Mouse (Mus musculus): ENCODE data around the gene Map4k2. TPM values are rescaled to one million over a fixed set of nuclear protein-coding genes. Genes with fewer than 3 reads are reported as not detected.
A peak's percentile ranks its signal among the peaks of the same experiment; 100 is the strongest.

The Map4k2 gene
- polyA plus RNA-seq, 1 experiment = 10.0 TPM

DNA sequence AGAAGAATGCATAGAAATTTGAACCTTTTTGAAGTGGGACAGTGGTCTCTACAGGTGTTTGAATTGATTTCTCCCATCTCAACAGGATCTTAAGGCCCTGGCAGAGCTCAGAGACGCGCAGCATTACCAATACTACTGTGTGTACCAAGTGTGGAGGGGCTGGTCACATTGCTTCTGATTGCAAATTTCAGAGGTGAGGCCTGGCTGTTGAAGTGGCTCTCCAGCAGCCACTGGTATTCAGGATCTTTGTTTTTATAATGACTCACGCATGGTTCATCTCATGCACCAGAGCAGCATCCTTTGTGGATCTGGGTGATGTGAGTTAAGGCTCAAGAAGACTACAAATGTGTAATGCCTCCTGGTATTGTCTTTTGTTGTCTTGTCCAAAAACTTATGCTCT is 31.5 kb downstream of the Map4k2 start:
- Histone ChIP-seq H3K4me2 (ENCODE audit: low read depth) (peak overlapping the region; percentile 14), H3K79me2 (ENCODE audit: control insufficient read depth, insufficient read depth) (peaks cover 47% of the 10 kb centered on the region), H3K4me3 (no peak overlapping the region), H3K36me3 (ENCODE audit: control insufficient read depth, insufficient read depth) (peaks cover 81% of the 10 kb centered on the region), H3ac (ENCODE audit: control insufficient read depth, insufficient read length) (no peak overlapping the region), H3K27me3 (ENCODE audit: control insufficient read depth, insufficient read depth, insufficient read length) (no peaks in the 10 kb centered on the region)
- TF ChIP-seq POLR2A (IDR thresholded peaks at IDR 0.05; ENCODE audit: insufficient read length, low read depth) = no peak
- TF ChIP-seq USF1 (IDR thresholded peaks at IDR 0.05; ENCODE audit: low read depth) = no peak
- TF ChIP-seq REST (IDR thresholded peaks at IDR 0.05; ENCODE audit: insufficient read depth, insufficient read length) = no peak
- TF ChIP-seq TCF12 (IDR thresholded peaks at IDR 0.05; ENCODE audit: insufficient read depth, poor library complexity, severe bottlenecking) = no peak
- TF ChIP-seq CEBPB (IDR thresholded peaks at IDR 0.05; ENCODE audit: insufficient read depth, poor library complexity, severe bottlenecking) = peak; percentile 80
- TF ChIP-seq MAX (IDR thresholded peaks at IDR 0.05; ENCODE audit: low read depth) = no peak
- peak; percentile 21 for TF ChIP-seq POLR2AphosphoS2 (IDR thresholded peaks at IDR 0.05; ENCODE audit: insufficient read length, low read depth)
- TF ChIP-seq MYOG (IDR thresholded peaks at IDR 0.05; ENCODE audit: control insufficient read depth in 1 of 3, insufficient read depth in 1 of 3, insufficient read length in 2 of 3, low read depth in 2 of 3) = no peak
- no peak for TF ChIP-seq E2F4 (IDR thresholded peaks at IDR 0.05; ENCODE audit: insufficient read depth)

DNA sequence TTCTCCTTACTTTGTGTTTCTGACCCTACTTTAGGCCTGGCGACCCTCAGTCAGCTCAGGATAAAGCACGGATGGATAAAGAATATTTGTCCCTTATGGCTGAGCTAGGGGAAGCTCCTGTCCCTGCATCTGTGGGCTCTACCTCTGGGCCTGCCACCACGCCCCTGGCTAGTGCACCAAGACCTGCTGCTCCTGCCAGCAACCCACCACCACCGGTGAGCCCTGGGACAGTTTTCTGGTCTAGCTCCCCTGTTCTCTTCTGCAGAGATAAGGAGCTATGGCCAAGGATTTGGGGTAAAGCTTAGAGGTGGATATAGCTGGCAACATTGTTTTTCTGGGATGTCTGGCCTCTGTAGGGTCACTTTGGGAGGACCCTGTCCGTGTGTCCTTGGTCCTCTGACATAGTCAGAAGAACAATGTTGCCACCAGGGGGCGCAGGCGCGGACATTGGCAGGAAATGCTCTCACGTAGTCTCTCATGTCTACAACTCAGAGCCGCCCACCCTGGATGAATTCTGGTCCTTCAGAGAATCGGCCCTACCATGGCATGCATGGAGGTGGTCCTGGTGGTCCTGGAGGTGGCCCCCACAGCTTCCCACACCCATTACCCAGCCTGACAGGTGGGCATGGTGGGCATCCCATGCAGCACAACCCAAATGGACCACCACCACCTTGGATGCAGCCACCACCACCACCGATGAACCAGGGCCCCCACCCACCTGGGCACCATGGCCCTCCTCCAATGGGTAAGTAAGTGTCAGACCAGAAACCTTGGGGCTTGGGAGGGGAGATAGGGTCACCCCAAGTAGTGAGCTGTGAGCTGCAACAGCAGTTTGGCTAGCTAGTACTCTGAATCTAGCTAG is 32.8 kb downstream of the Map4k2 start:
- Histone ChIP-seq H3ac (ENCODE audit: control insufficient read depth, insufficient read length) (no peak overlapping the region), H3K27me3 (ENCODE audit: control insufficient read depth, insufficient read depth, insufficient read length) (no peaks in the 10 kb centered on the region), H3K36me3 (ENCODE audit: control insufficient read depth, insufficient read depth) (peaks cover 81% of the 10 kb centered on the region), H3K4me3 (no peak overlapping the region), H3K79me2 (ENCODE audit: control insufficient read depth, insufficient read depth) (peaks cover 34% of the 10 kb centered on the region), H3K4me2 (ENCODE audit: low read depth) (no peak overlapping the region)
- TF ChIP-seq MAX (IDR thresholded peaks at IDR 0.05; ENCODE audit: low read depth) = no peak
- TF ChIP-seq E2F4 (IDR thresholded peaks at IDR 0.05; ENCODE audit: insufficient read depth) = no peak
- no peak for TF ChIP-seq REST (IDR thresholded peaks at IDR 0.05; ENCODE audit: insufficient read depth, insufficient read length)
- peak; percentile 26 for TF ChIP-seq POLR2A (IDR thresholded peaks at IDR 0.05; ENCODE audit: insufficient read length, low read depth)

DNA sequence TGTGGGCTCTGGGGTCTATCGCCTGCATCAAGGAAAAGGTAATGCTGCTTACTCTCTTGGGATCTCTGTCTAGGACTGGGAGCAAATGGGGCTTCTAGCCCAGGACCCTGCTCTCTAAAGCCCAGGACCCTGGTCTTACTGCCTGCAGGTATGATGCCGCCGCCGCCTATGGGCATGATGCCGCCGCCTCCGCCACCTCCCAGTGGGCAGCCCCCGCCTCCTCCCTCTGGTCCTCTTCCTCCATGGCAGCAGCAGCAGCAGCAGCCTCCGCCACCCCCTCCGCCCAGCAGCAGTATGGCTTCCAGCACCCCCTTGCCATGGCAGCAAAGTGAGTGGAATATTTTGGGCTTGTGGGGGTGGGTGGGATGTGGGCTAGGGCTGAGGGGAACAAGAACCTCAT is 33.6 kb downstream of the Map4k2 start:
- no peak overlapping the region for H3ac ChIP-seq (ENCODE audit: control insufficient read depth, insufficient read length)
- no peaks in the 10 kb centered on the region for H3K27me3 ChIP-seq (ENCODE audit: control insufficient read depth, insufficient read depth, insufficient read length)
- no peak overlapping the region for H3K4me2 ChIP-seq (ENCODE audit: low read depth)
- no peak for TF ChIP-seq MYOD1 (IDR thresholded peaks at IDR 0.05; ENCODE audit: control insufficient read depth in 1 of 3, insufficient read length in 2 of 3, low read depth in 2 of 3)
- peaks cover 74% of the 10 kb centered on the region for H3K36me3 ChIP-seq (ENCODE audit: control insufficient read depth, insufficient read depth)
- H3K4me3 ChIP-seq = no peak overlapping the region
- peaks cover 26% of the 10 kb centered on the region for H3K79me2 ChIP-seq (ENCODE audit: control insufficient read depth, insufficient read depth)

- H3K4me3 ChIP-seq = no peak overlapping the region
These were observed 34.7 kb downstream of the Map4k2 start for GRCm38 (mm10) chr19:6375423-6376254.

DNA sequence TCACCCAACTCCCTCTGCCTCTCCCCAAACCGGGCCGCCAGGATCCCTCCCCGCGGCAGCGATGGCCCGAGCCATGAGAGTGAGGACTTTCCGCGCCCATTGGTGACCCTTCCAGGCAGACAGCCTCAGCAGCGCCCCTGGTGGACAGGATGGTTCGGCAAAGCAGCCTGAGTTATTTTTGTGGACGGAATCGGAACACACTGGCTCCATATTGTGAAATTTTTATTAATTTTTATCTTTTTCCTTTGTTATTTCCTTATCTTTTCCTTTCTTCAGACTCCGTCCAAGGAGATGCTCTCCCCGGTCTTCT is 35.3 kb downstream of the Map4k2 start:
- H3K4me3 ChIP-seq = no peak overlapping the region
- TF ChIP-seq REST (IDR thresholded peaks at IDR 0.05; ENCODE audit: insufficient read depth, insufficient read length) (no peak), CEBPB (IDR thresholded peaks at IDR 0.05; ENCODE audit: insufficient read depth, poor library complexity, severe bottlenecking) (no peak)
- H3ac ChIP-seq (ENCODE audit: control insufficient read depth, insufficient read length) = no peak overlapping the region
- no peaks in the 10 kb centered on the region for H3K27me3 ChIP-seq (ENCODE audit: control insufficient read depth, insufficient read depth, insufficient read length)
- H3K36me3 ChIP-seq (ENCODE audit: control insufficient read depth, insufficient read depth) = peaks cover 60% of the 10 kb centered on the region
- H3K4me2 ChIP-seq (ENCODE audit: low read depth) = no peak overlapping the region
- H3K79me2 ChIP-seq (ENCODE audit: control insufficient read depth, insufficient read depth) = peaks cover 11% of the 10 kb centered on the region

More at GRCm38 (mm10) chr19:6375423-6376254, 34.7 kb downstream of the Map4k2 start:
- Histone ChIP-seq H3K36me3 (ENCODE audit: control insufficient read depth, insufficient read depth) (peaks cover 66% of the 10 kb centered on the region), H3ac (ENCODE audit: control insufficient read depth, insufficient read length) (no peak overlapping the region), H3K27me3 (ENCODE audit: control insufficient read depth, insufficient read depth, insufficient read length) (no peaks in the 10 kb centered on the region), H3K79me2 (ENCODE audit: control insufficient read depth, insufficient read depth) (peaks cover 16% of the 10 kb centered on the region), H3K4me2 (ENCODE audit: low read depth) (no peak overlapping the region)
- TF ChIP-seq CEBPB (IDR thresholded peaks at IDR 0.05; ENCODE audit: insufficient read depth, poor library complexity, severe bottlenecking) (no peak), SRF (IDR thresholded peaks at IDR 0.05; ENCODE audit: control insufficient read depth, insufficient read length, low read depth) (no peak), E2F4 (IDR thresholded peaks at IDR 0.05; ENCODE audit: insufficient read depth) (no peak), POLR2AphosphoS2 (IDR thresholded peaks at IDR 0.05; ENCODE audit: insufficient read length, low read depth) (peak; percentile 66), POLR2A (IDR thresholded peaks at IDR 0.05; ENCODE audit: insufficient read length, low read depth) (peak; percentile 24)

Measured in myocyte (in vitro differentiated cells).